Mouse (Mus musculus) CH12.LX (cell line): ENCODE measurements at regions not wholly inside any gene's neighbourhood (a gene's known extent, or its start where the extent isn't known, plus 50 kb on each side); places are given as distances from the start of the nearest gene placed in this dataset.
A peak's percentile ranks its signal among the peaks of the same experiment; 100 is the strongest.

ENCODE experiments used
- DNase-seq: peaks from one replicate; pipeline ENCODE4 v3.0.0-alpha.2; 2013; ENCODE audit errors: extremely low read depth
- H3K27ac ChIP-seq: 2 replicates; pipeline ENCODE4 v1.5.1; 2012; ENCODE audit warnings: low read depth, mild to moderate bottlenecking, control low read depth, moderate library complexity; ENCODE audit not compliant: insufficient read depth
- H3K27me3 ChIP-seq: replicated peaks from 2 replicates; pipeline ENCODE3; 2012; ENCODE audit warnings: inconsistent platforms
- H3K36me3 ChIP-seq, 2 experiments: replicated peaks in 1 of 2; 2 replicates each; pipeline versions ENCODE3 to v1.6.1; 2012; ENCODE audit warnings: inconsistent platforms in 1 of 2, low read length in 1 of 2, mild to moderate bottlenecking in 1 of 2, mixed read lengths in 1 of 2, moderate library complexity in 1 of 2; ENCODE audit not compliant: control insufficient read depth in 1 of 2, insufficient read depth in 1 of 2
- H3K4me1 ChIP-seq, 2 experiments: 2 replicates each; pipeline ENCODE4 v1.6.1; 2012; ENCODE audit warnings: inconsistent platforms in 1 of 2, moderate library complexity in 1 of 2; ENCODE audit not compliant: insufficient read depth in 2 of 2, control insufficient read depth in 1 of 2
- H3K4me2 ChIP-seq: 2 replicates; pipeline ENCODE4 v1.6.1; 2012; ENCODE audit warnings: low read depth, mild to moderate bottlenecking, control low read depth; ENCODE audit not compliant: poor library complexity, insufficient read depth, severe bottlenecking
- H3K4me3 ChIP-seq, 3 experiments: fragments of 150-350 bp in 1 of 3; sonication (generic) in 1 of 3; replicated peaks in 1 of 3; 2 replicates each; pipeline versions ENCODE3 to v1.5.1; 2011 to 2012; ENCODE audit warnings: low read depth in 2 of 3, low read length in 2 of 3, mild to moderate bottlenecking in 2 of 3, moderate library complexity in 2 of 3, control low read depth in 1 of 3, improper control_type of control experiment in 1 of 3, inconsistent platforms in 1 of 3, mixed read lengths in 1 of 3; ENCODE audit not compliant: poor library complexity in 1 of 3
- H3K79me2 ChIP-seq: replicated peaks from 2 replicates; pipeline ENCODE4 v1.6.1; 2012; ENCODE audit warnings: mild to moderate bottlenecking, moderate library complexity; ENCODE audit not compliant: control insufficient read depth, poor library complexity, insufficient read depth, severe bottlenecking; ENCODE audit errors: extremely low read depth
- H3K9ac ChIP-seq: 2 replicates; pipeline ENCODE4 v1.6.1; 2012; ENCODE audit warnings: low read depth, mild to moderate bottlenecking, control low read depth, moderate library complexity; ENCODE audit not compliant: insufficient read depth
- H3K9me3 ChIP-seq: replicated peaks from 2 replicates; pipeline ENCODE3; 2012; ENCODE audit warnings: low read length, inconsistent platforms, mixed read lengths
- CTCF ChIP-seq, 2 experiments: IDR thresholded peaks in 1 of 2; conservative IDR thresholded peaks in 1 of 2; 2 replicates each; pipeline ENCODE4 v1.5.1; 2011 to 2012; ENCODE audit warnings: low read depth in 2 of 2, low read length in 2 of 2, improper control_type of control experiment in 1 of 2, inconsistent platforms in 1 of 2, mild to moderate bottlenecking in 1 of 2, moderate library complexity in 1 of 2
- E2F4 ChIP-seq: IDR thresholded peaks from 2 replicates; pipeline ENCODE4 v1.6.1; 2011; ENCODE audit warnings: low read depth, low read length, improper control_type of control experiment; ENCODE audit not compliant: insufficient replicate concordance
- ELF1 ChIP-seq: IDR thresholded peaks from 2 replicates; pipeline ENCODE4 v1.6.1; 2014; ENCODE audit warnings: low read depth, mild to moderate bottlenecking, inconsistent platforms, low read length, improper control_type of control experiment
- EP300 ChIP-seq: IDR thresholded peaks from 2 replicates; pipeline ENCODE4 v1.6.1; 2011; ENCODE audit warnings: low read length, improper control_type of control experiment
- JUND ChIP-seq: conservative IDR thresholded peaks from 2 replicates; pipeline ENCODE4 v1.6.1; 2011; ENCODE audit warnings: low read depth, low read length, improper control_type of control experiment
- MAFK ChIP-seq: IDR thresholded peaks from 2 replicates; pipeline ENCODE4 v1.6.1; 2011; ENCODE audit warnings: low read length, improper control_type of control experiment; ENCODE audit not compliant: insufficient replicate concordance
- NELFE ChIP-seq: IDR thresholded peaks from 2 replicates; pipeline ENCODE4 v1.6.1; 2011; ENCODE audit warnings: low read depth, low read length, improper control_type of control experiment
- NRF1 ChIP-seq: IDR thresholded peaks from 2 replicates; pipeline ENCODE4 v1.6.1; 2014; ENCODE audit warnings: low read depth, mild to moderate bottlenecking, inconsistent platforms, low read length, improper control_type of control experiment, moderate library complexity
- PAX5 ChIP-seq: IDR thresholded peaks from 2 replicates; pipeline ENCODE4 v1.6.1; 2012; ENCODE audit warnings: low read length, inconsistent platforms, mixed read lengths
- RAD21 ChIP-seq: IDR thresholded peaks from 2 replicates; pipeline ENCODE4 v1.6.1; 2011; ENCODE audit warnings: low read depth, mild to moderate bottlenecking, low read length, improper control_type of control experiment, moderate library complexity
- TBP ChIP-seq: conservative IDR thresholded peaks from 2 replicates; pipeline ENCODE4 v1.6.1; 2011; ENCODE audit warnings: low read depth, low read length, improper control_type of control experiment
- USF2 ChIP-seq: conservative IDR thresholded peaks from 2 replicates; pipeline ENCODE4 v1.6.1; 2011; ENCODE audit warnings: low read depth, low read length, improper control_type of control experiment
- ZC3H11A ChIP-seq: IDR thresholded peaks from 2 replicates; pipeline ENCODE4 v1.6.1; 2012; ENCODE audit warnings: low read depth, mild to moderate bottlenecking, inconsistent platforms, low read length, improper control_type of control experiment
- ZNF384 ChIP-seq: IDR thresholded peaks from 2 replicates; pipeline ENCODE4 v1.6.1; 2012; ENCODE audit warnings: low read depth, low read length, improper control_type of control experiment, inconsistent platforms
- dilution Hi-C: fragments of 300-500 bp; cut with MboI; formaldehyde crosslinking; loops from 2 replicates; pipeline ENCODE4 v1.14.3; 2020; ENCODE audit warnings: low sequenced_read_pairs; ENCODE audit not compliant: extremely low pct_unique_long_range_greater_than_20kb, extremely low pct_ligation_motif_present
- in situ Hi-C: fragments of 300-500 bp; cut with MboI; formaldehyde crosslinking; loops from 3 replicates; pipeline ENCODE4 v1.14.3; 2019; ENCODE audit warnings: low sequenced_read_pairs, low pct_ligation_motif_present, low pct_unique_long_range_greater_than_20kb, mixed read lengths

GRCm38 (mm10) chr16:50671170-50671569 is 80.2 kb upstream of the Ccdc54 start:
- H3K79me2 ChIP-seq = no peaks in the 10 kb centered on the region
- no peak overlapping the region for H3K4me3 ChIP-seq
- no peak overlapping the region for H3K4me2 ChIP-seq
- dilution Hi-C loops = no loop called here
- TF ChIP-seq RAD21 (no peak), CTCF (conservative IDR thresholded peaks at IDR 0.05 in 1 of 2, IDR thresholded peaks at IDR 0.05 in 1 of 2; ENCODE audit: low read depth in 2 of 2, low read length in 2 of 2) (no peak), ZNF384 (no peak), USF2 (no peak), TBP (no peak), JUND (no peak), NRF1 (no peak), E2F4 (no peak)
- H3K27me3 ChIP-seq = no peaks in the 10 kb centered on the region
- in situ Hi-C loops = no loop called here
- H3K27ac ChIP-seq = no peak overlapping the region
- DNase-seq = no peak
- H3K4me1 ChIP-seq = peaks cover 3 to 9% of the 10 kb centered on the region in 2 experiments; a peak in 3 of 4 replicates
- no peak overlapping the region for H3K9ac ChIP-seq
- no peaks in the 10 kb centered on the region for H3K9me3 ChIP-seq
- H3K36me3 ChIP-seq = no peaks in the 10 kb centered on the region

DNA sequence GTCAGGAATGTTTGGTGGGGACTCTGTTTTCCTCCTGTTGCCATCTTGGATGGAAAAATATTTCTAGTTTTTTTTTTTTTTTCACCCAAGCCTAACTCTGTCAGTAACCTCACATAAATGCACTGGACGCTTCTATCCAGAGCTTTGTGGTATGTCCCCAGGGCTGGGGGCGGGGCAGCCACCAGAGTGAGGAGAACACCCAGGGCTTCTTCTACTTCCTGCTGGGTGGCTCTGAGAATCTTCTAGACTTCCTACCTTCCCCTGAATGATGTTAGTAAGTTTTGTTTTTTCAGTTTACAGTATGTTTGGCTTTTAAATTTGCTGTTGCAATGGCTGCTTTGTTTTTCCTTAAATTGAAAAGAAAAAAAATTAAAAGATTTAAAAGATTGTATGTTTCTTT is 73.3 kb upstream of the Ccdc54 start:
- no peak for TF ChIP-seq PAX5
- no peak for TF ChIP-seq MAFK
- 0 out of 2 replicates have a peak, but pooled peaks have one; percentile 43 for TF ChIP-seq ZNF384
- TF ChIP-seq ELF1 = peak; percentile 66
- no peak for TF ChIP-seq NELFE
- no peak for TF ChIP-seq EP300
- TF ChIP-seq ZC3H11A = no peak
- DNase-seq = peak; percentile 64
- Histone ChIP-seq H3K36me3 (no peaks in the 10 kb centered on the region), H3K4me3 (no peak overlapping the region), H3K9me3 (no peaks in the 10 kb centered on the region), H3K4me2 (no peak overlapping the region), H3K79me2 (no peaks in the 10 kb centered on the region), H3K27me3 (no peaks in the 10 kb centered on the region), H3K27ac (no peak overlapping the region), H3K4me1 (peaks cover 3 to 13% of the 10 kb centered on the region in 2 experiments; a peak in 3 of 4 replicates), H3K9ac (no peak overlapping the region)
- dilution Hi-C loops (no loop called here), in situ Hi-C loops (no loop called here)
